Mouse (Mus musculus) heart, adult 2 months (tissue): ENCODE measurements at regions not wholly inside any gene's neighbourhood (a gene's known extent, or its start where the extent isn't known, plus 50 kb on each side); places are given as distances from the start of the nearest gene placed in this dataset.
"Not testable (repeated sequence)": the region's sequence is repeated elsewhere in the genome, so short reads cannot be mapped to it uniquely, and the experiment has no call there.

ENCODE experiments used
- CTCF ChIP-seq: fragments of 200-600 bp; IDR thresholded peaks from 2 replicates; pipeline ENCODE4 v1.8.1; 2022; ENCODE audit warnings: antibody characterized with exemption, mild to moderate bottlenecking, moderate library complexity
- EP300 ChIP-seq: fragments of 200-500 bp; IDR thresholded peaks from 2 replicates; pipeline ENCODE4 v1.6.1; 2011; ENCODE audit warnings: low read depth, low read length, control low read depth; ENCODE audit not compliant: insufficient read depth
- POLR2A ChIP-seq: fragments of 200-500 bp; IDR thresholded peaks from 2 replicates; pipeline ENCODE4 v1.6.1; 2011; ENCODE audit warnings: mild to moderate bottlenecking, low read depth, low read length, control low read depth; ENCODE audit not compliant: insufficient read depth

- TF ChIP-seq CTCF, EP300, POLR2A: not testable (repeated sequence)
Measured at GRCm38 (mm10) chr14:53367420-53367819, 871.9 kb upstream of the Olfr1507 start.
